Mouse (Mus musculus): ENCODE data around the gene Oxgr1.
"Not testable (repeated sequence)": the region's sequence is repeated elsewhere in the genome, so short reads cannot be mapped to it uniquely, and the experiment has no call there.

Gene Oxgr1

DNA sequence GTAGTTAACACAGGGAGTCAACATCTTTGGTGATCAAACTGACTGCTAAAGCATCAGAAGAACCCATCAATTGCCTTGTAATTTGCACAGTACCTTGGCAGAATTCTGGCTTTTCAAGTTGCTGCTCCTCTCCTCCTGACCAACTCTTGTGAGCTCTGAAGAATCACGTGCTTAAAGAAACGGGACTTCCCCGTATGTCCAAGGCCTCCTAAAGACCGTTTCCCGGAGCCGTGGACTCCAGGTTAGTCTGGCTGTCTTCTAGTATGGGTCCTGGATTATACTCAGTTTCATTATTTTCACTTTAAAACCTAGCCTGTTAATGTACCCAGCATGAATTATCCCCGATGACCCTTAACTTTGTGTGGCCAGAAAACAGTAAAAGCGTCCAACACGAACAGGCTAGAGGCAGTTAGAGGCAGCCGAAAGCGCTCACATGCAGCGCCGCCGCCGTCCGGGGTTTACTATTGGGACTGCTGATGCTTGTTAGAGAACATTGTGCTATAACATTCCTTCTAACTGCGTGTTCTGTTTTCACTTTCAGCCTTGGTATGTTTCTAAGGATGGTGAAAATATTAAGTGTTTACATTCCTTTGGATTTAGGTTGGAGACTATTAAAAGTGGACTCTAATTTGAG lies at the start of gene Oxgr1:
Oxgr1 (minus strand) TSS at position 249 of the 634 bp plus-strand sequence.
- in situ Hi-C loops (cut with MboI), result no loop called here

DNA sequence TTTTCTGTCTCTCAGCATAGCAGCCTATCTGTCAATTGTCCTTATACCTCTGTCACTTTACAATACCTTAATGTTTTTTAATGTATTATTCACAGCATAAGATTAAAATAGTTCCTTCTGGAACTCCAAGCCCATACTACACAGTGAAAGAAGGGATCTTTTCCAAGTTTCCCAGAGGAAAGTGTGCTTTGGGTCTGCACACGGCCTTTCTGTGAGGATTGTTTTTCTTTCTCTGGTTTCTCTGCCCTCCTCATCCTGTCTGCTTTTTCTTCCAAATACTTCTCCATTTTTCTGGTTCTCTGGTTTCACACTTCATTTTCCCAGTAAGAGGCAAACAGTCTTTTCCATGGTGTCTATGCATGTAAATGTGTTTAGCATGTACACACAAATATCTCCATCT lies 48.2 kb upstream of the Oxgr1 start:
- in situ Hi-C loops (cut with MboI), result no loop called here

DNA sequence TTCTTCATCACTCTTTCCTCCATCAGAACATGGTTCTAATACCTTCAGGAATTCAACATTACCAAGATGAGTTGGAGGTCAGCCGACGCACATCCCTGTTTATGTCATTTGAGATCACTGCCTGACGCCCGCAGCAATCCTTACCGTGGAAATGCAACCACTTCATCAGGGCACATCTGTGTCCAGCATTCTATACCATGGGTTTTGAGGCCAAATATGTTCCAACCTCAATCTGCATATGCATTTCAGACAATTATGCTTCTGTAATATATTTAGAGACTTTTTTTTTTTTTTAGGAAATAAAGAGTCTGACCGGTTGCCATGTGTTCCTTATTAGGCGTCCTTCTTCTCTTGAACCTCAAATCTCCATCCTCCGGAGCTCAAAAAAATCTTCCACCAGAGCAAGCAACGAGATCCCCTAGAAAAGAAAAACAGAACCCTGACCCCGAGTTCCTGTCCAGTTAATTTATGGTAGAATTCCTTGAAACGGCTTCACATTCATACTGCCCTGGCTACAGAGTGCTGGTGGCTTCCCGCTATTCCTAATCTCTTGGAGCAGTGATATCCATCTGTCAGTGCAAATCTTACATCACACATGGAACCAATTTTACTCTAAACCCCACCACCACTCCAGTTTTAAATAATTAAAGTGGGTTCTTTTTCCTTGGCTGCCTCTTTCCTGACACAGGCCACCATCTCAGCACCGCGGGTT lies 47.6 kb upstream of the Oxgr1 start:
- in situ Hi-C loops (cut with MboI), result no loop called here

DNA sequence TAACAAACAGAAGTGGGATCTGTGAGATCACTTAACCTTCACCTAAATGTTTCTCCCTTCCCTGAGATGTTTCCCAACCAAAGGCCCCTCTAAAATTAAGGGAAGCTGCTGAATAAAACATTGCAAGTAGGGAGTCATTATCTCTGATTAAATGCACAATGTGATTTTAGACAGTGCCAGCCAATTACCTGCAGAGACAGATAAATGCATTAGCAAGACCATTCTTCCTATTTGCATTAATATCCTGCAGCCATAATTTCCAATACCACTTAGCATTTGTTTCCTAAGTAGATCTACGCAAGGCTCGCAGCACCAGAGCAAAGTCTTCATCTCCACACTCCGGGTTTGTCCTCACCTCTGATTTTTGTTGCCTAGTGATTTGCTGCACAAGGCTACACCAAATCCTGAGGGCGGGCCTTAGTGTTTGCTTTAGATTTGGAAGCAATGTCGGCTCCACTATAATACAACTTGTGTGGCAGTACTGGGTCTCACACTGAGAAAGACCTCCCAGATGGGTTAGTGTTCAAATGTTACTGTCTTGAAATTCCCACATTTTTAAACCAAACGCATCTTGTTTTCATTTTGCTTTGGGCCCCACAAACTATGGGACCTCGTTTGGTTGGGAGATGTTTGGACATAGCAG lies 46.9 kb upstream of the Oxgr1 start:
- in situ Hi-C loops (cut with MboI), result no loop called here

DNA sequence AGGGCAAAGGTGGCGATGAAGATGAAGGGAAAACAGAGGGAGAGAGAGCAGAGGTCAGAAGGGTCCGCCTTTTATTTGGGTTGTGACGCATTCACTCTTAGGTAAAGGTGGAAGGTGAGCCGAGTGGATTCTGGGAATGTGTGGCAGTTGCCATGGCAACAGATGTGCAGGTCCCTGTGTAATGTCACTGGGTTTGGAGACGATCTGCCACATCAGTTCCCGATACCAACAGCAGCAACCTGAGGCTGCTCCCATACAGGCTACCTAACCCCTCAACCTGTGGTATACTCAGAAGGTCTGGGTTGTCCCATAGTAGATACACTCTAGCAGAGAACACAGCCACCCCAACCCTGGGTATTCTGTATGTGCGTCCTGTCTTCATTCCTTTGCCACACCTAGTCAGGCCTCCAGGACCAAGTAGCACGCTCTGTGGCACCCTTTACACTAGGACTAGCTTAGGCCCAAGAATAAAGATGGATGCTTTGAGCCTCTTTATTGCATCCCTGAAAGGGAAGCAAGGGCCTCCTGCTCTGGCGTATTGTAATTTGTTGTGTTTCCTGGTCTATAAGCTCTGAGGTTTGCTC lies 41.9 kb upstream of the Oxgr1 start:
- in situ Hi-C loops (cut with MboI), result no loop called here

DNA sequence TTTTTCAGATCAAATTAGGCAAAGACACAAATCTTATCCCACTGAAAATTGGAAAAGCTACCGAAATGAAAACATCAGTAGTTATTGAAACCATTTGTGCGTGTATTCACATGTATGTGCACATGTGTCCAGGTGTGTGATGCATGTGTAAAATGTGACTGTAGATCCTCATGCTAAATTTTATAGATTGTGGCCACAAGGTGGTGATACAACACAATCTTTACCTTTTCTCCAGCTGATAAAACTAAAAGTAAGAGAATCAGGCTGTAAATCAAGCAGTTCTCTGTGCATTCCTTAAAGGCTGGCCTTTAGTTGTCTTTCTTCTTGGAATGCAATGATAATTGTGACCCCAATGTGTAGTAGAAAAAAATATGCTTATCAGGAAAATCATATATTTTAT lies 34.0 kb upstream of the Oxgr1 start:
- in situ Hi-C loops (cut with MboI), result no loop called here

DNA sequence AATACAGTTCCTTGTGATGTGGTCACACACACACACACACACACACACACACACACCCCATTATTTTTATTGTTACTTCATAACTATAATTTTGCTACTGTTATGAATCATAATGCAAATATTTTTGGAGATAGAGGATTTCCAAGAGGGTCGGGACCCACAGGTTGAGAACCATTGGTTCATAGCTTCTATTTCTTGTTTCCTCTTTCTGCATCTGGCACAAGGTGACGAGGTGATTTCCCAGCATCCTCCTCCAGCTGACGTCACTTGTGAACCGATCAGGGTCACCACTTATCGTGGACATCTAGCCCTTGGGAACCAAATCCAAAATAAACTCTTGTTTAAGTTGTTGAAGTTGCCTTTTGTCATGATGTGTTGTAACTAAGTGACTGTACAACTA lies 33.5 kb upstream of the Oxgr1 start:
- in situ Hi-C loops (cut with MboI), result no loop called here

DNA sequence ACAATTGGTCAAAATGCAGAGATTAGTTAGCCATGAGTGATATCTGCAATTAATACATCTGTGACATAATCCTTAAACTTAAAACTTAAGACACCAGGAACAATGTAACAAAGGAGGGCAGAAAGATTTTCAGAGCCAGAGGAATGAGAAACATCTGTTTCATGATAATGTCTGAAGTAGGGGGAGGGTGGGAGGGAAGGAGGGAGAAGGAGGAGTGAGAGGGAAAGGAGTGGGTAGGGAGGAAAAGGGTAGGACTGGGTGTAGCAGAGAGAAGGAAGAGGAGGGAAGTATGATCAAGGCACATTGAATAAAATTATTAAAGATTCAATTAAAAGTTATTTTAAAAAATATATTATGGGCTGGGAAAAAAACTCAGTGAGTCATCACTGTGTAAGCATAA lies 32.0 kb upstream of the Oxgr1 start:
- in situ Hi-C loops (cut with MboI), result no loop called here

DNA sequence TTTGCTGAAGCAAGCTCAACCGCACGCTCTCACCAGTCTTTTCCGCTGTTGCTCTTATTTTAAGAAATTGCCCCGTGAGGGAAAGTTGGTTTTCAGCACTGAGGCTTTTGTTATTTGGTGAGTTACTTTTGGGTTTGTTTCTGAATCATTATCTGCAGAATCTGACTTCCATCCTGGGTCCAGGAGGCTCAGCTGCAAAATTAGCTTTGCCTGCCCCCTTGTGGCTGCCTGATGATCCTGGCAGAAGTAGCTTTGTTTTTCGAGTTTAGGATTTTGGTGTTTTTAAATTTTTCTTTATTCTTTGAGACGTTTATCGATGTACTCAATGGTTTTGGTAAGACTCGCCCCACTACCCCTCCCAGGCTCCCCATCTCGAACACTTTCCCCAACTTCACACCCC lies 18.9 kb upstream of the Oxgr1 start:
- in situ Hi-C loops (cut with MboI), result no loop called here

DNA sequence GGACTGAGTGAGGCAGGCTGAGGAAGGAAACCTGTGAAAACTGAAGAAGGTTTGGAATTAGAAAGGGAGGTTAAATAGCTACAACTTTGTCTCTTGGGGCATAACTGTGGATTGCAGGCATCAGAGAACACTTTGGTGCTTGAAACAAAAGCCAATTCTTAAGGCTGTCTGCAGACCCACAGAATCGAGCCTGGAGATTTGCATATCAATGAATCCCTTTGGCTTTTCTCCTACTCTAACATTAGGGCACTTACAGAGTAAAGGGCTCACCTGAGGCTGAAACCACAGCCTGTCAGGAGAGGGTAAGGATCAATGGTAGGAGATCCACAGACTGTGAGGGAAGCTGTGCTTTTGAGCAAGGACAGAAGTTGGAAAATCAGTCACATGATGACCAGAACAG lies 8.8 kb downstream of the Oxgr1 start:
- in situ Hi-C loops (cut with MboI), result no loop called here

DNA sequence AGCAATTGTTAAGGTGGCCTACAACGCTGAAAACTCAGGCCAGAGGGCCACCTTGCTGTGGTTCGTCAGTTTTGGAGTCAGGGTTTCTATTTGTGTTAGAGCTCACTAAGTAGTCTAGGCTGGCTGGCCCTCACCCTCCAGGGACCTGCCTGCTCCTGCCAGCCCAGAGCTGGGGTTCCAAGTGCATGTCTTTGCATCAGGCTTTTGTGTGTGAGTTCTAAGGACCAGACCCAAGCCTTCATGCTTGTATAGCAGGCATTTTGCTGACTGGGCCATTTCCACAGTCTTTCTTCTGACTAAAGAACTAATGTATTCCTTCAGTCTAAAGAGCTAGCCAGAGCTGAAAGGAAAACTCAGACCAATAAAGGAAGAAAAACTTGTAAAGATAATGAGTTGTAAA lies 22.3 kb downstream of the Oxgr1 start:
- in situ Hi-C loops (cut with MboI), result no loop called here

DNA sequence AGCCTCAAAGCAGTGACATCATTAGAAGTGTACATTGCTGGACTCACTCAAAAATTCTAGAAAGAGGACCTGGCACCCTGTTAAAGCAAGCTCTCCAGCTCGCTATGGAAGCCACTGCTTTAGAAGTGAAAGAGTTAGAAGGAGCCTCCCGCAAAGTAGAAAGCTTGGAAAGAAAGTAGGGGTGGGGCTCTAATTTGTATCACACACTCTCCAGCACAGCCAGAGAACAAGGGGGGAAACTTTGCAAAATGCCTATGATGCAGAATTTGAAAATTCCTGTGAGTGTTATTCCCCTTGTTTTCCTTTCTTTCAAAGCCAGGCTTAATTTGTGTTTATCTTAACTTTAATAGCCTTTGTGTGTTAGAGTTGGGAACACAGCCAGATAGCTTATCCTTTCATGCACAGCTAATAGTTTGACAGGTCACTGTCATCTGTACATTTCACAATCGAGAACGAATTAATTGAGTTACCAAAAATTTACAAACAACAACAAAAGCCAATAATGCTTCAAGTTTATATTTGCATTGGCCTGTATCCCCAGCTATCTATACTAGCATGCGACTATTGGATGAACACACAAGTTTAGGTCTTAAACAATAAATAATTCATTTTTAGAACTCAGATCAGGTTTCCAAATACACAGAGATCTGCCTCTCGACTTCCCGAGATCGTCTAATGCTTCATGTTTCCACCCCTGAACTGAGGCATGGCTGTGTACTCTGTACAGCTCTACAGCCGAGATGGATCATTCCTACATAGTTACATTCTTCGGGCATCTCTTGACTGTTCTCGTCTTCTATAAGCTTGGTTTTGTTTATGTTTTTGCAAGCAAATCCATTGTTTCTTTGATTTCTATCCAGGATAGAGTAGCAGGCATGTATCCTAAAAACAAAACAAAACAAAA lies 32.0 kb downstream of the Oxgr1 start:
- in situ Hi-C loops (cut with MboI), result no loop called here

DNA sequence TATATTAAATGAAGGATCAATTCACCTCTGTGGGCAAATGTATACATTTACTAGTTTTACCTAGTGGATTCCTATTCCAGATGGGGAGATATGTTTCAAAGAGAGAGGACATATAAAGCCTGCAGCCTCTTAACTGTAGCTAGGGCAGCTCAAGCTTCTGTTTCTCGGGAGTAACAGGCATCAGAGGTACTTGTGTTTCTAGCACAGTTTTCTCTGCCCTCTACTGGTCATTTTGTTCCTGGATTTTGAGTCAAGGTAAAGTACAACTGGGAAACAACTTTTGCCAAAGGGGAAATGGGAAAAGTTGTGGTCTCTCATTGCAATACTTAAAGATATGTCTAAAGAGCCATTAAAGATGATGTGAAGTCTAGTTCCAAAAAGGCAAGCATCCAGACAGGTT lies 37.1 kb downstream of the Oxgr1 start:
- in situ Hi-C loops (cut with MboI), result no loop called here

DNA sequence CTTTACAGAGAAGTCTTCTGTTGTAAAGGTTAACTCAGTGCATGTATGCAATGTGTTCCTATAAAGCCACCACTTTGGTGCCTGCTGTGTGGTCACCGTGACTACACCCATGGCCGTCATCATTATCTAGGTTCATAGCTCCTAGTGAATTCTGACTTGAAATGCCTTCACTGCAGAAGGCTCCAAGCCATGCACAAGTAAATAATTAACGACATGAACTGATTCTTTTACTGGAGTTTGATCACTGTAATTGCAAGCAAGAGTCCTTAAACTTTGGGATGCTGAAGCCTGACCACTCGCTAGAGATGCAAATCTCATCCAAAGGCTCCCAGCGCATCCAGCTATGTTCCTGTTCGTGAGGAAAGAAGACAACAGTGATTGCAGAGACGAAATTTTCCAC lies 38.6 kb downstream of the Oxgr1 start:
- in situ Hi-C loops (cut with MboI), result no loop called here

DNA sequence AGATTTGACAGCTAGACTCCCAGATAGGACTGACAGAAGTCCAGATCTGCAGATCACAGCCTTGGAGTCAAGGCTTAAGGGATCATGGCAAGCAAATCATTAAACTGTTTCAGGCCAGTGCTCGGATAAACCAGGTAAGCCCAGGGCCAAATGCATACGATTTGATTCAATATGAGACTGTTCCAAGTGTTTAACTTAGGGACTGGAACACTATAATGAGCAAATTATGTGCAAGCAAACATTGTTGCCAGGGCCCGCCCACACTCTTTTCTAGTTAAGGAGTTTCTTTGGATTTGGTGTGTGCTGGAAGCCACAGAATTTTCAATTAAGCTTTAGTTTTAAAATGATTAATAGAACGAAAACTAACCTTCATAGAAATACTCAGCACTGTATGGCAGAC lies 39.6 kb downstream of the Oxgr1 start:
- in situ Hi-C loops (cut with MboI), result no loop called here

DNA sequence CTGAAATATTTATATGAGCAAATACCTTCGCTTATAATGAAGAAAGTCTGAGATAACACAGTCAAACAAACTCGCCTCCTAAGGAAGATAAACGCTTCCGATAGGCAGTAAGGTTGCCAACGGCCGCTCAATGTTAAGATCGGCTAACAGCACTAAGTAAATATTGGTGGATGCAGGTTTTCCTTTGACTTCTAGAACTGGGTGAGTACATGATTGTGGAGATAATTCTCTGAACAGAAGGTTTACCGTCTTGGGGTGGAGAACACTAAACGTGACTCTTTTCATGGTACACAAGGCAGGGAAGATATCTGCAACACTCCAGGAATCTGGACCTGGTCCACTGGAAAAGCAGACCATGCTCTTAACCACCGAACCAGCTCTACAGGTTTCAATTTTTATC lies 52.6 kb downstream of the Oxgr1 start:
- in situ Hi-C loops (cut with MboI), result no loop called here

DNA sequence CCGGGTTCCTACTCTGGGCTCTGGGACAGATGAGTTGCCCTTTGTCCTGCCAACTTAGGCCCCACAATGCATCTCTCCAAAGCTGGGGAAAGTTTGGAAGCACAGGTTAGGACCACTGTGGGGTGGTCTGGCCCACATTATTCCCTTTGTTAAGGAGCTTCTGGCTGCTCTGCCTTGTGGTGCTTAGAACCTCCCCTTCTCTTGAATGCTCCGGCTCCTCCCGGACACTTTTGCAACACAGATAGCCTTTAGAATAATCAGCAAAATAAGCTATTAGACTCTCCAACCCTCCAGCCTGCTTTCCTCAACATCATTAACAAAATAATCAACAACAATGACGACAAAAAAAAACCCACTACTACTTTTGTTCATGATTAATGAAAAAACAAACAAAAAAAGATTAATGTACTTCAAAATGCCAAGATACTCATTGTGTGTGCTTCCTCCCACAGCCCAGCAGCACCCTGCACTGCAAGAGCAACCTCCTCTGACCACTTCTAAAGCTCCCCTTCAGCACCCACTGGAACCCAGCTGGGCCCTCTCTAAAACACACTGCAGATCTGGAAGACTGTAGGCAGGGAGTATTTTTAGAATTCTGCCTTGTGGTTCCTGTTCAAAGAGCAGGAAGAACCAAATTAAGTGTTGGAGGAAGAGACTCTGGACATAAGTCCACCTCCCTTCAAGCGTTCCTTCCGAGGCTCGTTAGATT lies 53.1 kb downstream of the Oxgr1 start:
- in situ Hi-C loops (cut with MboI), result no loop called here

DNA sequence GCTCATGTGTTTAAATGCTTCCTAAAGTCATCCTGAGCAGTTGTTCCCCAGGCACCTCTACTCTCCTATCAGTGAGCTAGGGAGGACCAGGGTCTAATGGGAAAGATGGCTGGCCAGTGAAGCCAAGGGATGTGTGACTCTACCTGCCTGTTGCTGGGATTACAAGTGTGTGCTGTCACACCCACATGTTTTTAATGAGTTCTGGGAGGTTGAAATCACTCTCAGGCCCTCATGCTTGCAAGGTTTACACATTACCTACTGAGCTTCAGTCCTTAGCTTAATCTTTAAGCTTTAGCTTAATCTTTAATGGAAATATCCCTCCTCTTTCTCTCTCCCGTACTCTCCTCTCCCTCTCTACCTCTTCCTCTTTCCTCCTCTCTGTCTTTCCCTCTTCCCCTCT lies 55.0 kb downstream of the Oxgr1 start:
- in situ Hi-C loops (cut with MboI), result no loop called here

DNA sequence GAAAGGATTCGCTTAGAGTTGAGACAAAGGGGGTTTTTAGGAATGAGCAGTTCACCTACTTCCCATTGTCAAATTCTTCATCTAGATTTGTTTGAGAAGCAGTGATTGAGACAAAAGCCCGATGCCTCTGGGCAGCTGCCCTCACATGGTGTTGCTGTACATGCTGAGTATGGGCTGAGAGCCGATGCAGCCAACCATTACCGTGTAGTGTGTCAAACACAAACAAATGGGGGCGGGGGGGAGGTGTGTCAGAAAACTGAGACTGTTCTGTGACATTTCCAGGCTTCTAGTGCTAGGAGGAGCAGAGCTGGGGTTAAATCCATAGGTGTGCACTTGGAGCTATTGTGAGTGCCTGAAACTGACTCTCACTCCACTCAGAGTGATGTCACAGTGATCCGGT lies 55.5 kb downstream of the Oxgr1 start:
- in situ Hi-C loops (cut with MboI), result no loop called here

DNA sequence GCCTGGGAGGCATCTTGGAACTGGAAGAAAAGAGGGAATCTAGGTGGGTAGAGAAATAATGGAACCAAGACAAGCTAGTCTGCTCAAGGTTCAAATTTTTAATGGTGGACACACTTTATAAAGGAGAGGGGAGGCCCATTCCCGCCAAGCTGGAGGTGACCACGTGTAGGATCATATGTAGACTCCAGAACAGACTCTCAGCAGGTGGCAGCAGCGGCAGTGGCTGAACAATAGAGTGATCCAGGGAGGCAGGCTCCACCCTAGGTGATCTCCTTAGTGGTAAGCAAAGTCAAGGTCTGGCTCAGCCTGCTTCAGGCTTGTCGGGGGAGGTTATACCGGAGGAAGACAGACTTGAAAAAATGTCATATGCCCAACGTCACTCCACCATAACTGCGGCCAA lies 55.9 kb downstream of the Oxgr1 start:
- in situ Hi-C loops (cut with MboI), result not testable (repeated sequence)

DNA sequence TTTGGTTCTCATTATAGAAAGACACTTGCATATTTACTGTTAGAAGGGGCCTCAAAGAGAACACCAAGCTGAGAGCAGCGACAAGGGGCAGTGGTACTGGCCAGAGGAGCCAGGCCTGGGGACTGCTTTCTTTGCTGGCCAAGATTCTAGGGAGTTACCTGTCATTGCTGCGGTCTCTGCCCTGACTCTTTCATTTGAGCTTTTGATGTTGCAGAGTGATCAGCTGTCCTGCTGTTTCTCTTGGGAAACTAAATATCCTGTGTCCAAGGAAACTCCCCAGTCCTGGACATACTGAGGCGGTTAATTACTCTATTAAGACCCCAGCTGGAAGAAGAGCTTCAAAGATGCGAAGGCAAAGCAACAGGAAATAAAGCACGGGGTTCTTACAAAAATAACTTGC lies 60.9 kb downstream of the Oxgr1 start:
- in situ Hi-C loops (cut with MboI), result no loop called here
